Mouse (Mus musculus) embryonic facial prominence, embryonic 10.5 days (tissue): ENCODE measurements around the gene Ccdc80. TPM values are rescaled to one million over a fixed set of nuclear protein-coding genes. Genes with fewer than 3 reads are reported as not detected.

Source experiments
- DNase-seq: peaks from one replicate; pipeline ENCODE4 v3.0.0-alpha.2; 2017; ENCODE audit warnings: low spot score
- H3K27ac ChIP-seq: fragments of 300-500 bp; sonication (generic); replicated peaks from 2 replicates; pipeline ENCODE4 v1.5.1; 2016; ENCODE audit warnings: mild to moderate bottlenecking
- H3K27me3 ChIP-seq: fragments of 300-500 bp; sonication (generic); replicated peaks from 2 replicates; pipeline ENCODE4 v1.6.1; 2016; ENCODE audit warnings: low read depth, mild to moderate bottlenecking; ENCODE audit not compliant: poor library complexity, severe bottlenecking
- H3K36me3 ChIP-seq: fragments of 300-500 bp; sonication (generic); replicated peaks from 2 replicates; pipeline ENCODE4 v1.6.1; 2016; ENCODE audit warnings: mild to moderate bottlenecking, moderate library complexity
- H3K4me1 ChIP-seq: fragments of 300-500 bp; sonication (generic); 2 replicates; pipeline ENCODE4 v1.6.1; 2016
- H3K4me3 ChIP-seq: fragments of 300-500 bp; sonication (generic); 2 replicates; pipeline ENCODE4 v1.5.1; 2016; ENCODE audit warnings: mild to moderate bottlenecking, moderate library complexity
- H3K9me3 ChIP-seq: fragments of 300-500 bp; sonication (generic); 2 replicates; pipeline ENCODE4 v1.6.1; 2016; ENCODE audit warnings: mild to moderate bottlenecking
- WGBS: fragments of 180-500 bp; shearing (Covaris S2); methylation state at CpG from one replicate; pipeline ENCODE4 v1.1.7; 2016; 5-methylcytosine and 5-hydroxymethylcytosine counted together
- polyA plus RNA-seq: library from polyadenylated mRNA; unstranded; fragments of >200 nt; fragmentation: Nextera tagmentation; extraction: Ambion mirVana; gene quantifications from 2 replicates; pipeline ENCODE4 v1.2.1, GENCODE M21; 2016

The Ccdc80 gene
- 25.2 and 25.7 TPM in 2 replicates for polyA plus RNA-seq

DNA sequence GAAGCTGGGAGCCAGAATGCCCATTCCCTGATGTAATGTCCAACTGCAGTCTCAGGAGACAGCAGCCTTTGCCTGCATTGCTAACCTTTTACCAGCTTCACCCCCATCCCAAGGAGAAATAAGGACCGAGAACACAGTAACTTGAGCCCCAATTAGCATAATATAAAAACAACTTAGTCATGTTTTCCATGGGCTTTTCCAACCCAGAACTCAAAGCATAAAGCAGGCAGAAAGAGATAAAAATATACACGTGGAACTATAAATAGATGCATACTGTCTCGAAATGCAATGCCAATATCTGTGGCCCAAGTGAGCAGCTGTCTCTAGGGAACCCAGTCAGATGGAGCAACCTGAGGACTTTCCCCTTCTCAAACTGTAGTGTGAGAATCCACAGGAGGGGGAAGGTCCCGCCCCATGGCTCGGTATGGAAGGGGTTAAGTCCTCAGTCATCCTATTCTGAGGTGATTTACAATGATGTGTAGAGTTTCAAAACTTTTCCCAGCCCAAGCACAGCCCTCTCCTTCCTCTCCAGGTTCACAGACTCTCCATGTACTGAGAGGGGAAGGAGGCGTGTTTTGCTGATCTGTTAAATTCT lies at the start of gene Ccdc80:
TSS of gene Ccdc80 (plus strand) at position 266 of the 595 bp plus-strand sequence.
- Histone ChIP-seq H3K36me3 (no peaks in the 10 kb centered on the region), H3K9me3 (no peaks in the 10 kb centered on the region), H3K4me3 (peak within 1 kb of the TSS; percentile 54), H3K27me3 (no peaks in the 10 kb centered on the region), H3K27ac (peak within 1 kb of the TSS; percentile 80), H3K4me1 (peaks cover 30% of the 10 kb centered on the region)
- peak; percentile 59 for DNase-seq
- 32% methylated on average over 6 of the region's 6 CpGs for WGBS

DNA sequence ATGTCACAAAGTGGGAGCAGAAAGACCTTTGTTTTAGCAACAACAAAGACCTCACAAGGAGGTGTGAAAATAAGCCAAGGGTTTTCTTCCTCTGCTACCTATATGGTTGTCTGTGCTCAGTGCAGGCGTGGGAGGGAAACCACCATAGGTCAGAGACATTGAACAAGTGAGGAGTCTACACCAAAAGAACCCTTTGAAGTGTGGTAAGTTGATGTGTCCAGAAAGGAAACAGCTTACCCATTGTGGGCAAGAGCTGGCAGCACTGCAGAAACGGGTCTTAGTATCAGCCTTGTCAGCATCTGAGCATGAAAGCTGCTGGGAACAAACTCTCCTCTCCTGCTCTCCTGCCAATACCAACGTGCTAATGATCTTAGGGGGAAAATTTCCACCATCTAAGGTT lies 48.4 kb upstream of the Ccdc80 start:
- Histone ChIP-seq H3K9me3 (no peaks in the 10 kb centered on the region), H3K36me3 (no peaks in the 10 kb centered on the region), H3K27ac (no peak overlapping the region), H3K4me3 (no peak overlapping the region), H3K4me1 (no peaks in the 10 kb centered on the region), H3K27me3 (no peaks in the 10 kb centered on the region)
- 73% methylated on average over 3 of the region's 3 CpGs for WGBS
- no peak for DNase-seq

DNA sequence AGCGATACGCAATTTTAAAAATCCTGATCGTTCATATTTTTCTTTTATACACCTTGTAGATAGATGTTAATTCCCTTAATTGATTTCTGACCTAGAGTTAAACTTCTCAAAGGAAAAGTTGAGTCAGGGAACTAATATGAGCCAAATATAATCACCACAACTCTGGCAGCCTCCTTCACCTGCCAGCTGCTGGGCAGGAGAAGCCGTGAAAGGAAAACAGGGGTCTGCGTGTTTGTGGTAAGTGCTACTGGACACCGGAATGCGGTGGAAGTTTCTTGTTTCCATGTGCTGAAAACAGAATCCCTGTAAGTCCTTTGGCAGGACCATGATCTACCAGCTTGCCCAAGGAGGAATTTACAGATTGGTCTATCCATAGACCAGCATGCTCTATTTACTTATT lies 36.0 kb upstream of the Ccdc80 start:
- Histone ChIP-seq H3K36me3 (no peaks in the 10 kb centered on the region), H3K9me3 (no peaks in the 10 kb centered on the region)

DNA sequence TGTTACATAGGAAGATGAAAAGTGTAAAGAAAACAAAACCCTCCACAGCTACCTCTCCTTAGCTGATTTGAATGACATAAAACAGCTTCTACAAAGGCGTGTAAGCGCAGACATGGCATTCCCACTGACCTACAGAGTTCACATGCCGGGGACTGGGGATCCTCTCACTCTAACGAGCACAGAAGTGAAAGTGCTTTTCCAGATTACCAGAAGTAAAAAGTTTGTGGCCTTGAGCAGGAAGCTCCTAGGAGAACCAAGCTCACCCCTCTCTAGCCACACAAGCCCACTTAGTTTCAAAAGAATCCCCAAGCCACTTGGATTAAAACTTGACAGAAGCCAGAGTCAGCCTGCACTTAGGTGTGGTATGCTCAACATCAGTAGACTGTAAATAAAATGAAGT lies 35.3 kb upstream of the Ccdc80 start:
- no peaks in the 10 kb centered on the region for H3K27me3 ChIP-seq
- WGBS: 86% methylated on average over 4 of the region's 4 CpGs
- no peaks in the 10 kb centered on the region for H3K9me3 ChIP-seq
- H3K27ac ChIP-seq: no peak overlapping the region
- no peaks in the 10 kb centered on the region for H3K36me3 ChIP-seq
- H3K4me3 ChIP-seq: no peak overlapping the region
- DNase-seq: no peak
- no peaks in the 10 kb centered on the region for H3K4me1 ChIP-seq

More for the DNA sequence above, 36.0 kb upstream of the Ccdc80 start:
- WGBS: 97% methylated on average over 7 of the region's 7 CpGs
- no peak overlapping the region for H3K4me3 ChIP-seq
- no peak for DNase-seq
- H3K27ac ChIP-seq: no peak overlapping the region
- H3K27me3 ChIP-seq: no peaks in the 10 kb centered on the region
- H3K4me1 ChIP-seq: no peaks in the 10 kb centered on the region

DNA sequence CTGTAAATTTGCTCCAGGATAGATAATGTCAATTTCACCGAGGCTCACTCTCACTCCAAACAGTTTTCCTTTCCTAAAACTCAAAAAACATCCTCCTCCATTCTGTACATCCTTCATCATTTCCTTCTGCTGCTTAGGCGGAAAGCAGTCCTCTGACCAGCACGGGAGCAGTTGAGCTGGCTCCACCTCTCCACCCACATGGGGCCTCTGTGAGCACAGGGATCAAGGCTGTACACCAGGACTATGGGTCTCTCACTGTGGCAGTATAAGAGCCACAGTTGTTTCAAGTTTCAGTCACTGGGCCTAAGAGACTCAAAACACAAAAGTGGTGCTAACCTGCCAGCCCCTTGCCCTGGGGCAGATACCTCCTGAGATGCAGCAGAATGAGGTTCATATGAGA lies 32.1 kb upstream of the Ccdc80 start:
- H3K27me3 ChIP-seq: no peaks in the 10 kb centered on the region
- H3K36me3 ChIP-seq: no peaks in the 10 kb centered on the region
- H3K4me1 ChIP-seq: no peaks in the 10 kb centered on the region
- H3K4me3 ChIP-seq: no peak overlapping the region
- DNase-seq: no peak
- H3K27ac ChIP-seq: no peak overlapping the region
- H3K9me3 ChIP-seq: no peaks in the 10 kb centered on the region
- WGBS: 68% methylated on average over 3 of the region's 3 CpGs

DNA sequence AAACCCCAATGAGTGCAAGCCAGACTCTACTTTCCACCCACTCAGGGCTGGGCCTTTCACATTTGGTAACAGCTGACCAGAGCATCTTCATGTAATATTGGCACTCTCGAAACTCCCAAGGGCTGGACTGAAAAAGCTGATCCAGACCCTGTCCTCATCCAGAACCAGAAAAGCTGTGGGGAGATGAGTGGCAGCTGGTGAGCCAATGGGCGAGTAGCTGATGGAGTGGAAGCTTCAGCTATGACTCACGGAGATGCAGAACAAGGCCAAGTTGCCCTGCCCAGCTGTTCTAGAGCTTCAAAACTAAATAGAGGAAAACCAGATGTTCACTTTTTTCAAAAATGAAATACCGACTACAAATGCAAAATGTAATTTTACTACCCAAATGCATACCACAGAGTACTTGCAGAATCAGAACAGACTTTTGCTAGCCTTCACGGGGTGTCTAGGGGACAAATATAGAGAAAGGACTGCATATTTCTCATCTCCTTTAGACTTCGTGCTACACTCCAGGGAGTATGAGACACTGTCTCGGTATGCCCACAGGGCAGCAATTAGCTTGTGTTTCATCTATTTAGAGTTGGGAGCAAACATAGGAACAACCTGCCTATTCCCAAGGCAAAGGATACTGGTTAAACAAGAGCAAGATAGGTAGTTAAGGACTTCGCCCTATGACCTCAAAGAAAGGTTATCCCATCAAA lies 22.7 kb upstream of the Ccdc80 start:
- Histone ChIP-seq H3K9me3 (no peaks in the 10 kb centered on the region), H3K27me3 (no peaks in the 10 kb centered on the region), H3K4me1 (peaks cover 5% of the 10 kb centered on the region; the same call in 1 of the 2 replicates), H3K36me3 (no peaks in the 10 kb centered on the region), H3K27ac (no peak overlapping the region), H3K4me3 (no peak overlapping the region)
- WGBS: 80% methylated on average over 8 of the region's 8 CpGs
- DNase-seq: no peak

DNA sequence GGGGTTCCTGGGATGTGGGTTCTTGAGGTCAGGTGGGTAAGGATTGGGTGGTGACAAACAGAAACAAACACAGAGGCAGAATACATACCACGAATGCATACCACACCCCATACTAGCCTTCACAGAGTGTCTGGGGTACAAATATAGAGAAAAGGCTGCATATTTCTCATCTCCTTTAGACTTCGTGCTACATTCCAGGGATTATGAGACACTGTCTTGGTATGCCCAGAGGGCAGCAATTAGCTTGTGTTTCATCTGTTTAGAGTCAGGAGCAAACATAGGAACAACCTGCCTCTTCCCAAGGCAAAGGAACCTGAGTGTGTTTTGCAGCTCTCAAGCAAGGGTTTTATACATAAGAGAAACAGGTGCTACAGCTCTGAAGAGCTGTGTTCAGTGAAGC lies 21.8 kb upstream of the Ccdc80 start:
- no peak for DNase-seq
- no peaks in the 10 kb centered on the region for H3K9me3 ChIP-seq
- peaks cover 5% of the 10 kb centered on the region; the same call in 1 of the 2 replicates for H3K4me1 ChIP-seq
- WGBS: 68% methylated on average over 2 of the region's 2 CpGs
- H3K27ac ChIP-seq: no peak overlapping the region
- H3K36me3 ChIP-seq: no peaks in the 10 kb centered on the region
- no peaks in the 10 kb centered on the region for H3K27me3 ChIP-seq
- no peak overlapping the region for H3K4me3 ChIP-seq

DNA sequence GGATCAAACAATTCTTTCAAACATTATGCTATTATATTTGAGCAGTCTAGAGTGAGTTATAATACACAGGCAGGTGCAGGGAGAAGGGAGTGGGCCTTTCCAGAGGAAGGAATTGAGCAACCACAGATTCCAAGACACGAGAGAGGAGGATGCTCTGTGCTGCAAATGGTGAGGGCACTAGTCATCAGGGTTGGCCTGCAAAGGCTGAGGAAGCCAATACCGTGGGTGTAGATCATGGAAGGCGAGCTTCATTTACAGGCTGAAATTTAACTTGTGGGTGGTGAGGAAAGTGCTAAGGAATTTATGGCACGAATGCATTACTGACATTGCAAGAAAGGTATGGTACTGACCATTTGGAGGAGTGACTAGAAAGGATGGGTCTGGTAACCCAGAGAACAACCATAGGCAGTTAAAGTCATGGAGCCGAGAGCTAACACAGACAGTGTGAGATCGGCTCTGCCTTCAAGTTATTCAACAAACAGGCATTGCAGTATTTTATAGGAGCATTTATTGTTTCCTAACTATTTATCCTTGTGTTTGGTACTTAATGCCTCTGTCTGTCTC lies 15.6 kb upstream of the Ccdc80 start:
- no peaks in the 10 kb centered on the region for H3K4me1 ChIP-seq
- 86% methylated on average over 6 of the region's 6 CpGs for WGBS
- H3K36me3 ChIP-seq: no peaks in the 10 kb centered on the region
- no peaks in the 10 kb centered on the region for H3K27me3 ChIP-seq
- no peak overlapping the region for H3K4me3 ChIP-seq
- no peak overlapping the region for H3K27ac ChIP-seq
- DNase-seq: no peak
- H3K9me3 ChIP-seq: no peaks in the 10 kb centered on the region

DNA sequence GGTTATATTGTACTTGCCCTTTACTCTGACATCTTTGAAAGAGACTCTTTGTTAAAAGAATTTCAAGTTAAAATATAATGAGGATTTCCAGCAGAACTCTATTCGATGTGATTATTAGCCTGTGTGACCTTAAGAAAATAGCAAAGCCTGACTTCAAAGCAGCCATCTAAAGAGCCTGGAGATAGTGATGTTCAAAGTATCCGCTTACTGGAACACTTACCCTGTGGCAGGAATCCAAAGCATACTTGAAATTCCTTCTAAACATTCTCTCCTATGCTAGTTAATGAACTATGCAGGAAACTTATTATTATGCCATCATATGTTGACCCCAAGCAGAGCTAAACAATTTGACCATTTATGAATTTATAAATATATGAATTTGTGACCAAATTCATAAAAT lies 13.9 kb upstream of the Ccdc80 start:
- H3K36me3 ChIP-seq: no peaks in the 10 kb centered on the region
- no peaks in the 10 kb centered on the region for H3K9me3 ChIP-seq
- no peaks in the 10 kb centered on the region for H3K4me1 ChIP-seq
- no peaks in the 10 kb centered on the region for H3K27me3 ChIP-seq
- 51% methylated on average over 2 of the region's 2 CpGs for WGBS
- no peak overlapping the region for H3K27ac ChIP-seq
- H3K4me3 ChIP-seq: no peak overlapping the region
- DNase-seq: no peak

DNA sequence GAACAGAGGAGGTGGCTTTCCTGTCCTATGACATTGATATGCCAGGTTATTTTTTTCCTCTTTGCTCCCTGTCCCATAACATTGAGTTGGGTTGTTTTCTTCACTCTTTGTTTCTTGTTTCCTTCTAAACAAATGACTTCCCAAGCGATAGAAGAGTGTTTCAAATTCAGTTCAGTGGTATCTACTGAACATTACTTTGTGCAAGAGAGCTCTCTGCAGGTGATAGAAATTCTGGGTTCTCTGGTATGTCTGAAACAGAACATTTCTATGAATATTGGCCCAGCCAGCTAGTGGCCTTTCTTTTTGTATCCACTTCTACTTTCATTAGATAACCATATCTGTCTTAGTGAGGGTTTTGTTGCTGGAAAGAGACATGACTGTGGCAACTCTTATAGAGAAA lies 4.4 kb upstream of the Ccdc80 start:
- Histone ChIP-seq H3K4me1 (peaks cover 11% of the 10 kb centered on the region), H3K4me3 (no peak overlapping the region), H3K27ac (no peak overlapping the region), H3K27me3 (no peaks in the 10 kb centered on the region), H3K36me3 (no peaks in the 10 kb centered on the region), H3K9me3 (no peaks in the 10 kb centered on the region)
- DNase-seq: no peak
- WGBS: 85% methylated on average over 1 of the region's 1 CpGs

DNA sequence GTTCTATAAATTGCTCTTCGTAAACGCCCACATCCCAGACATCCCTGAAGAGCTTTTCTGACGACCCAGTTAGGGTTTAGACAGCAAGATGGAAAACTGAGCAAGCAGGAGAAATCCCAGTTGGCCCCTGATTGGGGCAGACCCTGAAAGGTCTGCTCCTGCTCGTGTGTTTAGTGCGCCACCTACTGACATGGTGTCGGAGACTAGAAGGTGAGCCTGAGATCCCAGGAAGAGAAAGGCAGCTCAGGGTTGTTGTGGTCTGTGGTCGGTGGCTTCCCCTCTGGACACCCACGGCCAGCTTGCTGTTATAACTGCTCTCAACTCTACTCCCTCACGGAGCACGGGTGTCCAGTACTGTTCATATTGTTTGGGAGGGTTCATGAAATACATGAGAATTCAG lies 3.2 kb upstream of the Ccdc80 start:
- H3K4me3 ChIP-seq: no peak overlapping the region
- no peaks in the 10 kb centered on the region for H3K9me3 ChIP-seq
- H3K36me3 ChIP-seq: no peaks in the 10 kb centered on the region
- no peaks in the 10 kb centered on the region for H3K27me3 ChIP-seq
- no peak overlapping the region for H3K27ac ChIP-seq
- WGBS: 11% methylated on average over 10 of the region's 10 CpGs
- DNase-seq: peak; percentile 77
- peaks cover 23% of the 10 kb centered on the region for H3K4me1 ChIP-seq

DNA sequence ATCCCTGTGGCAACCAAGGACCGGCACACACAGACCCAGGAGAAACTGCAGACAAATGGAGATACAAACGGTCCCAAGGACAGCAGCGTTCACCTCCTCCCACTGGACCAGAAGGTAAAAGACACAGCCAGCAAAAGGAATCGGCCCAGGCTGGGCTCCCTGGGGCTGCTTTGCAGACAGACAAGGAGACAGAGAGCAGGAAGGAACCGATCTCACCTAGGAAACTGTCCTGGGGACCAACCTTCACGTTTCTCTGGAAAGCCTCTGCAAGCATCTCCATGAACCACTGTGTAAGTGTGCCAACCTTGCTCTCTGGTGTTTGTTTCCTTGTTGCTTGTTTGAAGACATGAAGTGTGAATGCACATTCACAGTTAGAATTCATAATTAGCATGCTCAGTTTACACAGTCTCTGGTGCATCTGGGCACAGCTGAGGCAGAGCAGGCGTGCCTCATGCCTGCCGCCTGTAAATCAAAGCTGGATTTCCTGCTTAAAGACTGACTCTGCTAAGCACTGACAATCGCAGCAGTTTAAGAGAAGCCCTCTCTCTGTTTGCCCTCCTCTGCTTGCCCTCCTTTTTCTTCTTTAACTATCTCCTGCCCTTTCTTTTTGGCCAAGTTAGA lies 1.0 kb downstream of the Ccdc80 start:
- peak overlapping the region; percentile 54 for H3K4me3 ChIP-seq
- DNase-seq: peak; percentile 43
- no peaks in the 10 kb centered on the region for H3K27me3 ChIP-seq
- no peaks in the 10 kb centered on the region for H3K9me3 ChIP-seq
- WGBS: 15% methylated on average over 9 of the region's 9 CpGs
- H3K27ac ChIP-seq: peak overlapping the region; percentile 80
- no peaks in the 10 kb centered on the region for H3K36me3 ChIP-seq
- peaks cover 33% of the 10 kb centered on the region for H3K4me1 ChIP-seq

DNA sequence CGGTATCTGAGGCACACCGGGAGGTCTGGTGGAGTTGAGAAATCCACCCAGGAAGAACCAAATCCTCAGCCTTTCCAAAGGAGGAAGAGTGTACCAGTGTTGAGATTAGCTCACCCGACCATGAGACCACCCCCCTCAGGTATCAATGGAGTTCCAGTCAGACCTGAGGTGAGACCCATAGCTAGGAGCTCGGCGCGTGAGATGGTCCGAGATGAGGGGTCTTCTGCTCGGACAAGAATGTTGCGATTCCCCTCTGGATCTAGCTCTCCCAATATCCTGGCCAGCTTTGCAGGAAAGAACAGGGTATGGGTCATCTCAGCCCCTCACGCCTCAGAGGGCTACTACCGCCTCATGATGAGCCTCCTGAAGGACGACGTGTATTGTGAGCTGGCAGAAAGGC lies 1.8 kb downstream of the Ccdc80 start:
- H3K4me1 ChIP-seq: peaks cover 33% of the 10 kb centered on the region
- no peaks in the 10 kb centered on the region for H3K27me3 ChIP-seq
- DNase-seq: no peak
- H3K4me3 ChIP-seq: peak overlapping the region; percentile 54; the same call in 1 of the 2 replicates
- no peak overlapping the region for H3K27ac ChIP-seq
- WGBS: 90% methylated on average over 13 of the region's 13 CpGs
- H3K9me3 ChIP-seq: no peaks in the 10 kb centered on the region
- H3K36me3 ChIP-seq: no peaks in the 10 kb centered on the region
